Mouse (Mus musculus) embryonic facial prominence, embryonic 13.5 days (tissue): ENCODE data around the gene Gm11562. TPM values are rescaled to one million over a fixed set of nuclear protein-coding genes. Genes with fewer than 3 reads are reported as not detected.

Experiments
- ATAC-seq: fragments of 200-750 bp; cut with Nextera tagmentation; 2 replicates; pipeline ENCODE4 v1.8.0; 2017; ENCODE audit warnings: low read depth; ENCODE audit not compliant: insufficient number of reproducible peaks, insufficient read depth, low FRiP score, low TSS enrichment
- H3K27ac ChIP-seq: fragments of 300-500 bp; sonication (generic); 2 replicates; pipeline ENCODE4 v1.5.1; 2015; ENCODE audit warnings: moderate library complexity, mild to moderate bottlenecking, inconsistent platforms
- H3K27me3 ChIP-seq: fragments of 300-500 bp; sonication (generic); 2 replicates; pipeline ENCODE4 v1.6.1; 2015; ENCODE audit warnings: mild to moderate bottlenecking, inconsistent platforms
- H3K36me3 ChIP-seq: fragments of 300-500 bp; sonication (generic); 2 replicates; pipeline ENCODE4 v1.6.1; 2015; ENCODE audit warnings: mild to moderate bottlenecking, inconsistent platforms
- H3K4me1 ChIP-seq: fragments of 300-500 bp; sonication (generic); 2 replicates; pipeline ENCODE4 v1.6.1; 2015; ENCODE audit warnings: inconsistent platforms
- H3K4me2 ChIP-seq: fragments of 300-500 bp; sonication (generic); 2 replicates; pipeline ENCODE4 v1.6.1; 2015; ENCODE audit warnings: moderate library complexity, mild to moderate bottlenecking, inconsistent platforms
- H3K4me3 ChIP-seq: fragments of 300-500 bp; sonication (generic); 2 replicates; pipeline ENCODE4 v1.5.1; 2015; ENCODE audit warnings: mild to moderate bottlenecking, inconsistent platforms
- H3K9ac ChIP-seq: fragments of 300-500 bp; sonication (generic); 2 replicates; pipeline ENCODE4 v1.6.1; 2015; ENCODE audit warnings: mild to moderate bottlenecking, inconsistent platforms
- H3K9me3 ChIP-seq: fragments of 300-500 bp; sonication (generic); 2 replicates; pipeline ENCODE4 v1.6.1; 2016; ENCODE audit warnings: inconsistent platforms
- WGBS: fragments of 180-500 bp; shearing (Covaris S2); methylation state at CpG from one replicate; pipeline ENCODE4 v1.1.7; 2015; ENCODE audit warnings: mixed read lengths; 5-methylcytosine and 5-hydroxymethylcytosine counted together
- polyA plus RNA-seq: library from polyadenylated mRNA; unstranded; fragments of >200 nt; fragmentation: Nextera tagmentation; extraction: Ambion mirVana; gene quantifications from 2 replicates; pipeline ENCODE4 v1.2.1, GENCODE M21; 2015

Gm11562 gene
- polyA plus RNA-seq, 1 experiment from 2014 or later: not detected

DNA sequence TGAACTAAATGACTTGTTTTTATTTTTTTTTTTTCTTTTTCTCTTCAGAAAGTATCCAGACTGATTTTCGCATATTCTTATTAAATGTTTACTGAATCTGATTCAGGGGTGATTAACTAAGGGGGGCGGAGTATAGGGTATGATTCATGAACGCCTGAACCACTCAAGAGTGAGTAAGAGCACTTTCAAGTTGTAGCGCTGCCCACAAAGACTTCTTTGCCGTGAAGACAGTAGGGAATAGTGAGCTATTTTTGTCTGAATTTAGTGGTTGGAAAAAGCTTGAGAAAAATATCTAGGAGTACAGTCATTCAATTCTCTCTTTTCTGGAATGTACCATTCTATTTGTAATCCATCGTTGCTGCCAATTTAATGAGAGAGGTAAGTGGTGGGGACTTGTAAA is 38.7 kb downstream of the Gm11562 start:
- no peak for ATAC-seq
- no peak overlapping the region for H3K4me3 ChIP-seq
- WGBS: 79% methylated on average over 6 of the region's 6 CpGs

GRCm38 (mm10) chr11:99581051-99581450 is 39.2 kb downstream of the Gm11562 start:
- H3K27ac ChIP-seq: no peak overlapping the region
- no peak overlapping the region for H3K4me3 ChIP-seq
- WGBS: 82% methylated on average over 5 of the region's 5 CpGs
- no peaks in the 10 kb centered on the region for H3K4me1 ChIP-seq
- H3K4me2 ChIP-seq: no peak overlapping the region
- ATAC-seq: no peak
- no peak overlapping the region for H3K9ac ChIP-seq
- no peaks in the 10 kb centered on the region for H3K27me3 ChIP-seq
- no peaks in the 10 kb centered on the region for H3K9me3 ChIP-seq
- no peaks in the 10 kb centered on the region for H3K36me3 ChIP-seq

More for the DNA sequence above, 38.7 kb downstream of the Gm11562 start:
- Histone ChIP-seq H3K9me3 (no peaks in the 10 kb centered on the region), H3K27ac (no peak overlapping the region), H3K4me1 (no peaks in the 10 kb centered on the region), H3K27me3 (no peaks in the 10 kb centered on the region), H3K4me2 (no peak overlapping the region), H3K36me3 (no peaks in the 10 kb centered on the region), H3K9ac (no peak overlapping the region)

- 89% methylated on average over 6 of the region's 6 CpGs for WGBS
Observed at GRCm38 (mm10) chr11:99580636-99581035, 39.6 kb downstream of the Gm11562 start, which contains the start of gene Krtap1-5. TSS of gene Krtap1-5 (minus strand) at chr11:99581016.

DNA sequence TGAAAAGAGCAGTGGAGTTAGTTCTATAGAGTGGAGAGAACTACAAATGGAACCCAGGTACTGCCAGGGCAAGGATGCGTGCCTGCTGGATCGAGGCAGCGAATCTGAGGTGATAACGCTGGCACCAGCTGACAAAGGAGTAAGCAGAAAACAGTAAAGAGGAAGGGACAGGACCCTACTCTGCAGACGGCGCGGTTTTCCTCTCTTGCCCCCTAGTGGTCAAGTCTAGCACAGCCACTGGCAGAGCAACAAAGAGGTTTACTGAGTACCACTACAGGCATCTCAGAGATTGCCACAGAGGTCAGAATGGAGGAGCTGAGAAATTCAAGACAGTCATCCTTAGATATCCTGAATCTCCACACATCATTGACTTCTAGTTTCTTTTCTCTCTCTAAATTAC is 46.1 kb downstream of the Gm11562 start:
- Histone ChIP-seq H3K4me3 (no peak overlapping the region), H3K9ac (0 out of 2 replicates have a peak overlapping the region, but pooled peaks have one; percentile 51), H3K4me2 (peak overlapping the region; percentile 53), H3K27ac (no peak overlapping the region), H3K9me3 (no peaks in the 10 kb centered on the region), H3K4me1 (0 out of 2 replicates have a peak, but pooled peaks cover 2% of the 10 kb centered on the region), H3K27me3 (no peaks in the 10 kb centered on the region), H3K36me3 (no peaks in the 10 kb centered on the region)
- ATAC-seq: no peak
- WGBS: 7% methylated on average over 7 of the region's 7 CpGs

More at GRCm38 (mm10) chr11:99580636-99581035, 39.6 kb downstream of the Gm11562 start, which contains the start of gene Krtap1-5:
- Histone ChIP-seq H3K4me2 (no peak within 1 kb of the TSS), H3K27me3 (no peaks in the 10 kb centered on the region), H3K9me3 (no peaks in the 10 kb centered on the region), H3K27ac (no peak within 1 kb of the TSS), H3K36me3 (no peaks in the 10 kb centered on the region), H3K4me1 (no peaks in the 10 kb centered on the region), H3K9ac (no peak within 1 kb of the TSS), H3K4me3 (no peak within 1 kb of the TSS)
- no peak for ATAC-seq

- H3K27me3 ChIP-seq: no peaks in the 10 kb centered on the region
Observed at GRCm38 (mm10) chr11:99573164-99573563, 47.1 kb downstream of the Gm11562 start.

More at GRCm38 (mm10) chr11:99573164-99573563, 47.1 kb downstream of the Gm11562 start:
- H3K36me3 ChIP-seq: no peaks in the 10 kb centered on the region
- no peak overlapping the region for H3K4me3 ChIP-seq
- no peak overlapping the region for H3K9ac ChIP-seq
- 63% methylated on average over 4 of the region's 4 CpGs for WGBS
- 0 out of 2 replicates have a peak, but pooled peaks cover 2% of the 10 kb centered on the region for H3K4me1 ChIP-seq
- no peak for ATAC-seq
- no peak overlapping the region for H3K27ac ChIP-seq
- no peaks in the 10 kb centered on the region for H3K9me3 ChIP-seq
- no peak overlapping the region for H3K4me2 ChIP-seq

Other genes with a start within 250 kb of the Gm11562 start
- 1.1 and 1.4 TPM in 2 replicates for gene Krt28, start 245.5 kb downstream of the Gm11562 start, polyA plus RNA-seq
- gene Krt10, start 231.1 kb downstream of the Gm11562 start, polyA plus RNA-seq: 46.0 and 60.4 TPM in 2 replicates
- gene Krt12, start 198.2 kb downstream of the Gm11562 start, polyA plus RNA-seq: not detected in 2 replicates
- gene Krt20, start 182.3 kb downstream of the Gm11562 start, polyA plus RNA-seq: 0.24 and 3.2 TPM in 2 replicates
- gene Krt23, start 127.3 kb downstream of the Gm11562 start, polyA plus RNA-seq: 5.1 and 9.0 TPM in 2 replicates
- not detected in 2 replicates for gene Krt39, start 99.1 kb downstream of the Gm11562 start, polyA plus RNA-seq
- not detected in 2 replicates for gene Krt40, start 77.3 kb downstream of the Gm11562 start, polyA plus RNA-seq
- gene Krtap3-3, start 69.6 kb downstream of the Gm11562 start, polyA plus RNA-seq: not detected in 2 replicates
- gene Krtap3-2, start 63.6 kb downstream of the Gm11562 start, polyA plus RNA-seq: not detected in 2 replicates
- not detected in 2 replicates for gene Gm11939, start 61.0 kb downstream of the Gm11562 start, polyA plus RNA-seq
- not detected in 2 replicates for gene Krtap3-1, start 53.8 kb downstream of the Gm11562 start, polyA plus RNA-seq
- not detected in 2 replicates for gene Krtap1-5, start 39.4 kb downstream of the Gm11562 start, polyA plus RNA-seq
- gene Krtap1-4, start 36.8 kb downstream of the Gm11562 start, polyA plus RNA-seq: not detected in 2 replicates
- gene Krtap1-3, start 29.1 kb downstream of the Gm11562 start, polyA plus RNA-seq: not detected in 2 replicates
- gene Krtap9-3, start 22.3 kb downstream of the Gm11562 start, polyA plus RNA-seq: not detected in 2 replicates
- gene Gm11938, start 17.1 kb downstream of the Gm11562 start, polyA plus RNA-seq: not detected in 2 replicates
- gene Gm11937, start 10.2 kb downstream of the Gm11562 start, polyA plus RNA-seq: not detected in 2 replicates
- gene Krtap2-4, start 5.6 kb downstream of the Gm11562 start, polyA plus RNA-seq: not detected in 2 replicates
- gene Krtap4-1, start 7.8 kb upstream of the Gm11562 start, polyA plus RNA-seq: not detected in 2 replicates
- gene Krtap4-2, start 14.6 kb upstream of the Gm11562 start, polyA plus RNA-seq: not detected in 2 replicates
- gene Krtap4-7, start 23.7 kb upstream of the Gm11562 start, polyA plus RNA-seq: not detected in 2 replicates
- not detected in 2 replicates for gene Gm11555, start 29.8 kb upstream of the Gm11562 start, polyA plus RNA-seq
- gene Gm11563, start 38.5 kb upstream of the Gm11562 start, polyA plus RNA-seq: not detected in 2 replicates
- not detected in 2 replicates for gene Krtap4-6, start 45.5 kb upstream of the Gm11562 start, polyA plus RNA-seq
- not detected in 2 replicates for gene Gm14190, start 70.3 kb upstream of the Gm11562 start, polyA plus RNA-seq
- gene Gm14180, start 113.9 kb upstream of the Gm11562 start, polyA plus RNA-seq: not detected in 2 replicates
- not detected in 2 replicates for gene Gm11595, start 152.5 kb upstream of the Gm11562 start, polyA plus RNA-seq
- gene Krtap4-8, start 160.3 kb upstream of the Gm11562 start, polyA plus RNA-seq: not detected in 2 replicates
- not detected in 2 replicates for gene Krtap4-9, start 164.8 kb upstream of the Gm11562 start, polyA plus RNA-seq
- gene Gm11596, start 173.0 kb upstream of the Gm11562 start, polyA plus RNA-seq: not detected in 2 replicates
- not detected in 2 replicates for gene Gm11569, start 178.5 kb upstream of the Gm11562 start, polyA plus RNA-seq
- not detected in 2 replicates for gene Gm11554, start 184.0 kb upstream of the Gm11562 start, polyA plus RNA-seq
- not detected in 2 replicates for gene Krtap4-13, start 189.5 kb upstream of the Gm11562 start, polyA plus RNA-seq
- not detected in 2 replicates for gene Gm11564, start 195.2 kb upstream of the Gm11562 start, polyA plus RNA-seq
- not detected in 2 replicates for gene 2300003K06Rik, start 217.6 kb upstream of the Gm11562 start, polyA plus RNA-seq
- gene Krtap4-16, start 231.2 kb upstream of the Gm11562 start, polyA plus RNA-seq: not detected in 2 replicates
- not detected in 2 replicates for gene Gm11568, start 237.5 kb upstream of the Gm11562 start, polyA plus RNA-seq
- not detected in 2 replicates for gene Gm11559, start 244.0 kb upstream of the Gm11562 start, polyA plus RNA-seq